Mouse (Mus musculus): Measurements from ENCODE around the gene Pstk.

- TF ChIP-seq CTCF (IDR thresholded peaks at IDR 0.05; ENCODE audit: borderline replicate concordance, extremely low read depth, insufficient read depth, insufficient read length) (no peak), POLR2A (IDR thresholded peaks at IDR 0.05; ENCODE audit: borderline replicate concordance, extremely low read depth, insufficient read depth, insufficient read length, poor library complexity, severe bottlenecking) (no peak)
Observed at GRCm38 (mm10) chr7:131329416-131329815, 41.5 kb upstream of the Pstk start, which contains the start of gene Fam24b.
